Mouse (Mus musculus): Measurements from ENCODE around the gene Tspan1. TPM values are rescaled to one million over a fixed set of nuclear protein-coding genes. Genes with fewer than 3 reads are reported as not detected.

The Tspan1 gene
- total and polyA plus RNA-seq, 2 experiments from 2014 or later = 0.16 to 0.34 TPM

GRCm38 (mm10) chr4:116176543-116176988, 9.2 kb upstream of the Tspan1 start:
- H3K4me1 ChIP-seq (ENCODE audit: insufficient read depth, low read length) = peaks cover 21% of the 10 kb centered on the region
- DNase-seq (ENCODE audit: low spot score) (peak; percentile 89), ATAC-seq (peak; percentile 87)
- H3K36me3 ChIP-seq (ENCODE audit: insufficient read depth, low read length) = no peaks in the 10 kb centered on the region
- TF ChIP-seq CTCF (IDR thresholded peaks at IDR 0.05; ENCODE audit: low read depth) = no peak
- H3K9me3 ChIP-seq (ENCODE audit: low read length) = no peaks in the 10 kb centered on the region
- 21% methylated on average over 10 of the region's 10 CpGs for WGBS
- 0 out of 2 replicates have a peak overlapping the region, but pooled peaks have one; percentile 4 for H3K4me3 ChIP-seq (ENCODE audit: low read length)
- peak overlapping the region; percentile 89 for H3K27ac ChIP-seq
- peak overlapping the region; percentile 52 for H3K4me2 ChIP-seq (ENCODE audit: low read depth, low read length)
- no peaks in the 10 kb centered on the region for H3K27me3 ChIP-seq (ENCODE audit: insufficient read depth, low read length)
- H3K9ac ChIP-seq (replicated peaks; ENCODE audit: low read length) = peak overlapping the region; percentile 45

- H3K36me3 ChIP-seq (ENCODE audit: insufficient read depth, low read length) = no peaks in the 10 kb centered on the region
- TF ChIP-seq CTCF (IDR thresholded peaks at IDR 0.05; ENCODE audit: low read depth) = no peak
- 56% methylated on average over 7 of the region's 7 CpGs for WGBS
- 0 out of 2 replicates have a peak overlapping the region, but pooled peaks have one; percentile 4 for H3K4me3 ChIP-seq (ENCODE audit: low read length)
- H3K4me2 ChIP-seq (ENCODE audit: low read depth, low read length) = peak overlapping the region; percentile 52
- ATAC-seq = peak; percentile 86
- H3K27me3 ChIP-seq (ENCODE audit: insufficient read depth, low read length) = no peaks in the 10 kb centered on the region
- H3K4me1 ChIP-seq (ENCODE audit: insufficient read depth, low read length) = peaks cover 21% of the 10 kb centered on the region
- peak overlapping the region; percentile 89 for H3K27ac ChIP-seq
- H3K9me3 ChIP-seq (ENCODE audit: low read length) = no peaks in the 10 kb centered on the region
- peak overlapping the region; percentile 45 for H3K9ac ChIP-seq (replicated peaks; ENCODE audit: low read length)
- peak; percentile 78 for DNase-seq (ENCODE audit: low spot score)
Measured at GRCm38 (mm10) chr4:116175711-116176542, 8.5 kb upstream of the Tspan1 start.

DNA sequence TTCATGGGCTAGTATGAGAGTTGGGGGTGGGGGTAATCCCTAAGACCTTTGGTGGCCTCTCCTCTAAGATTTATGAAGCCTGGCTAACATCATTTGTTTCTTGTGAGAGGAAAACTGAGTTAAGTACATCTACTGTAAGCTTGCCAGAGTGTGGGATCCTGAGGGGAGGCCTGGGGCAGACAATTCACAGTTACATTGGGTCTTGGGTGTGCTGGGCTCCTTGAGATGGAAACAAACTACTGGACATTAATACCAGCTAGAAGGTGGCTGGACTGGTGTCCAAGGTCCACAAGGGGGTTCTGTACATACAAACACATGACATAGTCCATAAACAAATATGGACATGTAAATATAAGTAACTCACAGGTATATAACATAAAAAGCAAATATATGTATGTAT, 7.7 kb upstream of the Tspan1 start:
- Histone ChIP-seq H3K9ac (replicated peaks; ENCODE audit: low read length) (0 out of 2 replicates have a peak overlapping the region, but pooled peaks have one; percentile 28), H3K36me3 (ENCODE audit: insufficient read depth, low read length) (no peaks in the 10 kb centered on the region), H3K4me1 (ENCODE audit: insufficient read depth, low read length) (peaks cover 21% of the 10 kb centered on the region), H3K27ac (peak overlapping the region; percentile 89; the same call in 1 of the 2 replicates), H3K27me3 (ENCODE audit: insufficient read depth, low read length) (no peaks in the 10 kb centered on the region), H3K4me3 (ENCODE audit: low read length) (no peak overlapping the region), H3K9me3 (ENCODE audit: low read length) (no peaks in the 10 kb centered on the region), H3K4me2 (ENCODE audit: low read depth, low read length) (peak overlapping the region; percentile 34)
- no peak for DNase-seq (ENCODE audit: low spot score)
- ATAC-seq = no peak
- TF ChIP-seq CTCF (IDR thresholded peaks at IDR 0.05; ENCODE audit: low read depth) = no peak

- no peak overlapping the region for H3K4me3 ChIP-seq (ENCODE audit: low read length)
- no peak for TF ChIP-seq CTCF (IDR thresholded peaks at IDR 0.05; ENCODE audit: low read depth)
- H3K4me2 ChIP-seq (ENCODE audit: low read depth, low read length) = no peak overlapping the region
- H3K27me3 ChIP-seq (ENCODE audit: insufficient read depth, low read length) = no peaks in the 10 kb centered on the region
- ATAC-seq (no peak), DNase-seq (ENCODE audit: low spot score) (peak; percentile 21)
- peak overlapping the region; percentile 89; the same call in 1 of the 2 replicates for H3K27ac ChIP-seq
- no peaks in the 10 kb centered on the region for H3K9me3 ChIP-seq (ENCODE audit: low read length)
- H3K9ac ChIP-seq (replicated peaks; ENCODE audit: low read length) = no peak overlapping the region
- WGBS = 48% methylated on average over 6 of the region's 6 CpGs
- H3K36me3 ChIP-seq (ENCODE audit: insufficient read depth, low read length) = no peaks in the 10 kb centered on the region
- H3K4me1 ChIP-seq (ENCODE audit: insufficient read depth, low read length) = peaks cover 21% of the 10 kb centered on the region
Measured at GRCm38 (mm10) chr4:116174466-116175116, 7.2 kb upstream of the Tspan1 start.

GRCm38 (mm10) chr4:116173752-116174151, 6.4 kb upstream of the Tspan1 start:
- no peak for TF ChIP-seq CTCF (IDR thresholded peaks at IDR 0.05; ENCODE audit: low read depth)
- Histone ChIP-seq H3K4me1 (ENCODE audit: insufficient read depth, low read length) (peaks cover 21% of the 10 kb centered on the region), H3K27ac (no peak overlapping the region), H3K9ac (replicated peaks; ENCODE audit: low read length) (no peak overlapping the region), H3K9me3 (ENCODE audit: low read length) (no peaks in the 10 kb centered on the region), H3K4me2 (ENCODE audit: low read depth, low read length) (no peak overlapping the region), H3K27me3 (ENCODE audit: insufficient read depth, low read length) (no peaks in the 10 kb centered on the region), H3K4me3 (ENCODE audit: low read length) (no peak overlapping the region), H3K36me3 (ENCODE audit: insufficient read depth, low read length) (no peaks in the 10 kb centered on the region)
- DNase-seq (ENCODE audit: low spot score) (no peak), ATAC-seq (no peak)
- WGBS = 81% methylated on average over 4 of the region's 4 CpGs

DNA sequence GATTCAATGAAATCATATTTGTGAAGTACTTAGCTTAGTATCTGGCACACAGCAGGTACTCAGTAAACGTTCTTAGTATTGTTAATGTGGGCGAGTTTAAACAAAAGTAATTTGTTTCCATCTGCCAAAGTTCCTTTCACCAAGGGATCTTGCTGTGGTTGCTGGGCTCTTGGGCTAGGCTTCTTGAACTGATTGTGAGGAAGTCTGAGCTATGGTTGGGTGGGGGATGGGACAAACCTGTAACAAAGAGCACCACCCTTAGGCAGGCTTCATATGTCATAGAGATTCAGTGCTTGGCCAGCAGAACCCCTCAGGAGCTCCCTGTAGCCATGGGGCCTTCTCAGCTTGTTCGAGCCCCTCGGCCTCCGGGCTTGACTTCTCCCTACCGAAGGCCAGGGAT, 5.7 kb upstream of the Tspan1 start, which contains the start of the genes 1700042G07Rik and Gm49337:
TSS of gene 1700042G07Rik (plus strand) at position 301 of the 400 bp plus-strand sequence.
TSS of gene Gm49337 (plus strand) at position 313 of the 400 bp plus-strand sequence.
- Histone ChIP-seq H3K4me1 (ENCODE audit: insufficient read depth, low read length) (peaks cover 21% of the 10 kb centered on the region), H3K36me3 (ENCODE audit: insufficient read depth, low read length) (no peaks in the 10 kb centered on the region), H3K9me3 (ENCODE audit: low read length) (no peaks in the 10 kb centered on the region), H3K4me3 (ENCODE audit: low read length) (no peak within 1 kb of the TSS), H3K27me3 (ENCODE audit: insufficient read depth, low read length) (no peaks in the 10 kb centered on the region), H3K9ac (replicated peaks; ENCODE audit: low read length) (no peak within 1 kb of the TSS), H3K27ac (0 out of 2 replicates have a peak within 1 kb of the TSS, but pooled peaks have one; percentile 89), H3K4me2 (ENCODE audit: low read depth, low read length) (no peak within 1 kb of the TSS)
- ATAC-seq (no peak), DNase-seq (ENCODE audit: low spot score) (no peak)
- no peak for TF ChIP-seq CTCF (IDR thresholded peaks at IDR 0.05; ENCODE audit: low read depth)
- 77% methylated on average over 6 of the region's 6 CpGs for WGBS

Data from hindbrain, postnatal 0 days (tissue).